Mouse (Mus musculus): ENCODE data around the gene Vsig2.

- TF ChIP-seq CTCF (IDR thresholded peaks at IDR 0.05; ENCODE audit: borderline replicate concordance, insufficient read depth, low read depth, low read length) (no peak), POLR2A (IDR thresholded peaks at IDR 0.05; ENCODE audit: borderline replicate concordance, insufficient read depth, low read length) (no peak)
Observed at GRCm38 (mm10) chr9:37567019-37567418, 28.0 kb downstream of the Vsig2 start.
